Mouse (Mus musculus): Measurements from ENCODE around the gene Hsd17b11. TPM values are rescaled to one million over a fixed set of nuclear protein-coding genes. Genes with fewer than 3 reads are reported as not detected.

Hsd17b11 gene
- total and polyA plus RNA-seq, 2 experiments from 2014 or later, result 4.4 to 6.2 TPM

- no peak overlapping the region for H3K27ac ChIP-seq (ENCODE audit: low read depth)
- DNase-seq (ENCODE audit: low spot score), result no peak
- no peak overlapping the region for H3K4me3 ChIP-seq (ENCODE audit: low read depth, low read length)
- H3K36me3 ChIP-seq (replicated peaks; ENCODE audit: control insufficient read depth, insufficient read depth, low read length), result no peaks in the 10 kb centered on the region
- TF ChIP-seq CTCF (IDR thresholded peaks at IDR 0.05; ENCODE audit: low read depth) (no peak), EP300 (IDR thresholded peaks at IDR 0.05; ENCODE audit: low read depth) (no peak)
- H3K4me2 ChIP-seq (ENCODE audit: low read depth, low read length), result no peak overlapping the region
- peaks cover 6% of the 10 kb centered on the region for H3K4me1 ChIP-seq (ENCODE audit: control insufficient read depth, insufficient read depth)
- no peak for ATAC-seq (ENCODE audit: insufficient read depth, low read depth)
- no peaks in the 10 kb centered on the region for H3K27me3 ChIP-seq (ENCODE audit: control insufficient read depth, insufficient read depth, low read length)
- no peaks in the 10 kb centered on the region for H3K9me3 ChIP-seq (replicated peaks; ENCODE audit: control insufficient read depth, low read length)
- H3K9ac ChIP-seq (replicated peaks; ENCODE audit: low read depth, low read length), result no peak overlapping the region
- 92% methylated on average over 1 of the region's 1 CpGs for WGBS
These were observed 81.9 kb downstream of the Hsd17b11 start for GRCm38 (mm10) chr5:103939856-103940255.

Small RNA genes within 50 kb of the gene (microRNA-seq; reads per million reads assigned to microRNA genes)
- 2.1 reads per million, percentile 6 among the genes with 10 or more reads in this experiment for gene Mir5619

Other genes starting within 250 kb of the Hsd17b11 start
- gene Klhl8, start 110.7 kb downstream of the Hsd17b11 start, total RNA-seq (2014; rRNA removed; ENCODE audit: low replicate concordance), result 7.4 and 12.8 TPM in 2 replicates
- gene Klhl8, start 110.7 kb downstream of the Hsd17b11 start, polyA plus RNA-seq (2015; fragmentation: Nextera tagmentation; extraction: Ambion mirVana), result 10.9 and 11.3 TPM in 2 replicates
- gene Hsd17b13, start 44.5 kb downstream of the Hsd17b11 start, total RNA-seq (2014; rRNA removed; ENCODE audit: low replicate concordance), result not detected in 2 replicates
- 0.08 TPM in 1 of 2 replicates, not detected in the other for gene Hsd17b13, start 44.5 kb downstream of the Hsd17b11 start, polyA plus RNA-seq (2015; fragmentation: Nextera tagmentation; extraction: Ambion mirVana)
- 39.6 and 62.9 TPM in 2 replicates for gene Nudt9, start 24.4 kb upstream of the Hsd17b11 start, total RNA-seq (2014; rRNA removed; ENCODE audit: low replicate concordance)
- 51.0 and 52.5 TPM in 2 replicates for gene Nudt9, start 24.4 kb upstream of the Hsd17b11 start, polyA plus RNA-seq (2015; fragmentation: Nextera tagmentation; extraction: Ambion mirVana)
- not detected in 2 replicates for gene Gm17660, start 55.7 kb upstream of the Hsd17b11 start, total RNA-seq (2014; rRNA removed; ENCODE audit: low replicate concordance)
- not detected in 2 replicates for gene Gm17660, start 55.7 kb upstream of the Hsd17b11 start, polyA plus RNA-seq (2015; fragmentation: Nextera tagmentation; extraction: Ambion mirVana)
- 123 and 168 TPM in 2 replicates for gene Sparcl1, start 91.8 kb upstream of the Hsd17b11 start, total RNA-seq (2014; rRNA removed; ENCODE audit: low replicate concordance)
- gene Sparcl1, start 91.8 kb upstream of the Hsd17b11 start, polyA plus RNA-seq (2015; fragmentation: Nextera tagmentation; extraction: Ambion mirVana), result 97.3 and 99.0 TPM in 2 replicates
- not detected in 2 replicates for gene Dspp, start 148.8 kb upstream of the Hsd17b11 start, total RNA-seq (2014; rRNA removed; ENCODE audit: low replicate concordance)
- gene Dspp, start 148.8 kb upstream of the Hsd17b11 start, polyA plus RNA-seq (2015; fragmentation: Nextera tagmentation; extraction: Ambion mirVana), result not detected in 2 replicates
- gene Dmp1, start 180.7 kb upstream of the Hsd17b11 start, total RNA-seq (2014; rRNA removed; ENCODE audit: low replicate concordance), result not detected in 2 replicates
- 0.05 TPM in 1 of 2 replicates, not detected in the other for gene Dmp1, start 180.7 kb upstream of the Hsd17b11 start, polyA plus RNA-seq (2015; fragmentation: Nextera tagmentation; extraction: Ambion mirVana)

Data from heart, postnatal 0 days (tissue).